Mouse (Mus musculus) ES-Bruce4 (cell line): ENCODE data around the gene Gm45837.

ENCODE experiments used
- CTCF ChIP-seq: IDR thresholded peaks from one replicate; pipeline ENCODE4 v1.8.1; 2011; ENCODE audit warnings: low read depth, low read length
- POLR2A ChIP-seq: IDR thresholded peaks from one replicate; pipeline ENCODE4 v1.8.1; 2011; ENCODE audit warnings: low read length; ENCODE audit not compliant: insufficient read depth

- TF ChIP-seq POLR2A (no peak), CTCF (no peak)
These were observed 53.1 kb downstream of the Gm45837 start for GRCm38 (mm10) chr7:101463665-101464271.
